Mouse (Mus musculus) myocyte (in vitro differentiated cells): ENCODE measurements around the gene Ptprcap.
A peak's percentile ranks its signal among the peaks of the same experiment; 100 is the strongest.

Experiments used
- CEBPB ChIP-seq: IDR thresholded peaks from 2 replicates; pipeline ENCODE4 v1.6.1; 2011; ENCODE audit warnings: mild to moderate bottlenecking, moderate library complexity; ENCODE audit not compliant: poor library complexity, insufficient read depth, severe bottlenecking
- MAX ChIP-seq: IDR thresholded peaks from one replicate; pipeline ENCODE4 v1.6.1; 2011; ENCODE audit warnings: low read depth, mild to moderate bottlenecking, control low read depth
- POLR2A ChIP-seq: IDR thresholded peaks from one replicate; pipeline ENCODE4 v1.6.1; 2011; ENCODE audit warnings: low read depth, mild to moderate bottlenecking, control low read depth, moderate library complexity; ENCODE audit not compliant: insufficient read length
- POLR2AphosphoS2 ChIP-seq: IDR thresholded peaks from one replicate; pipeline ENCODE4 v1.6.1; 2011; ENCODE audit warnings: low read depth, control low read depth; ENCODE audit not compliant: insufficient read length
- USF1 ChIP-seq: IDR thresholded peaks from one replicate; pipeline ENCODE4 v1.6.1; 2011; ENCODE audit warnings: low read depth, mild to moderate bottlenecking, control low read depth, moderate library complexity

- no peak for TF ChIP-seq CEBPB
- no peak for TF ChIP-seq MAX
- TF ChIP-seq USF1, result no peak
- TF ChIP-seq POLR2A, result peak; percentile 88
- TF ChIP-seq POLR2AphosphoS2, result peak; percentile 88
Observed at GRCm38 (mm10) chr19:4175368-4175947, 22.1 kb downstream of the Ptprcap start, which contains the start of gene Carns1.
